Mouse (Mus musculus) CD4-positive, CD25-positive, alpha-beta regulatory T cell, adult 2 months (primary cell): ENCODE measurements around the gene Clcn2.
"Not testable (repeated sequence)": the region's sequence is repeated elsewhere in the genome, so short reads cannot be mapped to it uniquely, and the experiment has no call there.

ENCODE experiments used
- DNase-seq: peaks from one replicate; pipeline ENCODE4 v3.0.0-alpha.2; 2012; ENCODE audit warnings: low read depth, low spot score

Gene Clcn2

DNA sequence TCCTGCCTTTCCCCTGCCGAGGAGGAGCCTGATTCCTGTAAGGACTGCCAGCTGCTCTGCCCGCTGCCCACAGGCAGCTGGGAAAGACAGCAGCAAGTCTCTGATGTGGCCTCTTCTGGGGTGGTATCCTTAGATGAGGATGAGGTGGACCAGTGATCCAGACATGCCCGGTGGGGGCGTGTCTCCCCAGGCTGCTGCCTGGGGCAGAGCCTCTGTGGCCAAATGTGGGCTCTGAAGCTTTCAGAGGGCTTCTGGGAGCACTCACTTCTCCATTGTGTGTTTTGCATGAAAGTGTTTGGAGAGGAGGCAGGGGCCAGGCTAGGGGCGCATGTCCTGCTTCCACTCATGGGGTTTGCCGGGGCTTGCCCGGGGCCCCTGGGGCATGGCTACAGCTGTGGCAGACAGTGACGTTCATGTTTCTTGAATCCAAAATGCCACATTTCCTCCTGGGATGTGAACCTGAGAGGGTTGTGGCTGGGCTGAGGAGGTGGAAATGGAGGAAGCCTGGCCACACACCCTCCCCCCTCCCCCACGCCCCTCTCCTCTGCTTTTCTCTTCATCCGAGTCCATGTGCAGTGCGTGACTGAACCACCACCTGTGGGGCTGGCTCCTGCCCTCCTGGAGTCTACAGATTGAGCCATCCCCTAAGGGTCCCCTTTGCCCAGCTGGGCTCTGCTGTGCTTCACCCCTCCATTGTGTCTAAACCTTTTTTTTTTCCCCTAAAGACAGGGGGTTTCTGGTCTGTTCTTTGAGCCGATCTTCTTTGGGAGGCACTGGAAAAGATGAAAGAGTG, 15.6 kb downstream of the Clcn2 start:
- DNase-seq = no peak

DNA sequence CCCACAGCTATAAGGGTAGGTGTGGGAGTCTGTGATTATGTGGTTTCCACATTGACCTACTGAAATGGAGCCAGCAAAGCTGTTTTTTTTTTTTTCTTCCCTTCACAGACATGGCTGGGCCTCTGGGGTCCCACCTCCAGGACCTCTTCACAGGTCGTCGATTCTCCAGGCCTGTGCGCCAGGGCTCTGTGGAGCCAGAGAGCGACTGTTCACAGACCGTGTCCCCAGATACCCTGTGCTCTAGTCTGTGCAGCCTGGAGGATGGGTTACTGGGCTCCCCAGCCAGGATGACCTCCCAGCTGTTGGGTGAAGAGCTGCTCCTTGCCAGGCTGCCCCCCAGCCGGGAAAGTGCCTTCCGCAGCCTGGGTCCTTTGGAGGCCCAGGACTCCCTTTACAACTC, 16.2 kb downstream of the Clcn2 start:
- DNase-seq = no peak

DNA sequence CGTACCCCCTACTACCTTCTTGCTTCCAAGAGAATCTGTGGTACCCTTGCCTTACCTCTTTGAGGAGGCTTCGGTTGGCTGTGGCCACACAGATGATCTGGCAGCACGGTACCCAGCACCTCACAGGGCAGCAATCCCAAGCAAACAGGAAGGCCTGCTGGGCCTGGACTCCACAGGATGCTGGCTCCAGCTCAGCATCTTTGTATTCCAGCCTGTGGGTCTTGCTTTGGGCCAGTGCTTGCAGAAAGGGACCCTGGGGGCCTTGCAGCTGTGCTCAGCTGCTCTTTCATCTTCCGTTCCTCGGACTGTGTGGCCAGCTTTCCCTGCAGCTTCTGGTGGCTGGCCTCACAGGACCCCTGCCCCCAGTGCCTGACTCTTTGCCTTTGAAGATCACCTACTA, 17.5 kb downstream of the Clcn2 start:
- DNase-seq = no peak

DNA sequence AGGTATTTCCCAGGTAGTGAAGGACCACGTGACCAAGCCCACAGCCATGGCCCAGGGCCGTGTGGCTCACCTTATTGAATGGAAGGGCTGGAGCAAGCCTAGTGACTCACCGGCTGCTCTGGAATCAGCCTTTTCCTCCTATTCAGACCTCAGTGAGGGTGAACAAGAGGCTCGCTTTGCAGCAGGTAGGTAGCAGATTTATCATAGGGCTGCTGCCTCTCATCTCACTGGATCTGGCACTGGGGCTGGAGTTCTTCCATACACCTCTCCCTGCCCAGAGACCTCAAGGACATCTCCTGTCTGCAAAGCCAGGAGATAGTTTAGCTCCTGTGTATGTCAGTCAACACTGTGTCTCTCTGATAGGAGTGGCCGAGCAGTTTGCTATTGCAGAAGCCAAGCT, 18.3 kb downstream of the Clcn2 start:
- DNase-seq = no peak

DNA sequence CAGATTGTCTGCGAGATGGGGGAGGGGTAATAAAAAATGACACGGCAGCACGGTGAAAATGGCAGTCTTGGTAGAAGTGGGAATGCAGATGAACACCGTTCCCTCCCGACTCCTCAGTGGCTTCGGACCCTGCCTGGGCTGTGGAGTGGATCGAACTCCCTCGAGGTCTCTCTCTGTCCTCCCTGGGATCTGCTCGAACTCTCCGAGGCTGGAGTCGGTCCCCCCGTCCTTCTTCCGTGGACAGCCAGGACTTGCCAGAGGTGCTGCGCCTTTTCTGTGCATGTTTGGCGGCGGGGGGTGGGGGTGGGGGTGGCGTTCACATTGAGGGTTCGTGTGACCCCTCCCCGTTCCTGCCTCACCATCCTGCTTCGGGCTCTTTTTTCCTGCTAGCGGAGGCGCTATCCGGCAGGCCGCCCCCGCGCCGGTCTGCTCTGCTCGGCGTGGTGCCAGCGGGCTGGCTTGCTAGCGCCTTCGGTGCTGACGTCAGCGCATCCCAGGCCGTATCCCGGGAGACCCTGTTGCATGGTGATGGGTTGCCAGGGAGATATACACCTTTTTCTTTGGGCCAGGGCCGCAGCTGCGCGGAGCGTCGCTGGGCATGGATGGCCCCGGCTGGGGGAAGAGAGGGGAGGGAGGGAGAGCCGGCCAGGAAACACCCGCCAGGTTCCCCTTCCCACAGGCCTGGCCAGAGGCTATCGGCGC, 21.8 kb downstream of the Clcn2 start:
- peak; percentile 60 for DNase-seq

DNA sequence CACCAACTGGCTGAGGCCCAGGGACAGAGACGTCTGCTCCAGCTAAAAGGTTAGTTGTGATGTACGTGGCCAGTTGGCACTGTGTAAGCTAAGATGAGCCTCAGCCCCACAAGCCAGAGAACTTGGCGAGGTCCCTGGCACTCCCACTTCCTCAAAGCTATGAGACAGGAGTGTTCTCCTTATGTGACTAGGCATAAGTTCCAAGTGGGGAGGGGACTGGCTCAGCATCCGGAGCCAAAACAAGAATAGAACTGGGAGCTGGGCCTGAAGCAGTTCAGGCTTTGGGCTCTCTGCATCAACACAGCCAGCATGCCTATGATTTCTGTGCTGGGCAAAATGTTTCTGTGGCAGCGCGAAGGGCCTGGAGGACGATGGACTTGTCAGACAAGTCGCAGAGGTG, 22.8 kb downstream of the Clcn2 start:
- no peak for DNase-seq

DNA sequence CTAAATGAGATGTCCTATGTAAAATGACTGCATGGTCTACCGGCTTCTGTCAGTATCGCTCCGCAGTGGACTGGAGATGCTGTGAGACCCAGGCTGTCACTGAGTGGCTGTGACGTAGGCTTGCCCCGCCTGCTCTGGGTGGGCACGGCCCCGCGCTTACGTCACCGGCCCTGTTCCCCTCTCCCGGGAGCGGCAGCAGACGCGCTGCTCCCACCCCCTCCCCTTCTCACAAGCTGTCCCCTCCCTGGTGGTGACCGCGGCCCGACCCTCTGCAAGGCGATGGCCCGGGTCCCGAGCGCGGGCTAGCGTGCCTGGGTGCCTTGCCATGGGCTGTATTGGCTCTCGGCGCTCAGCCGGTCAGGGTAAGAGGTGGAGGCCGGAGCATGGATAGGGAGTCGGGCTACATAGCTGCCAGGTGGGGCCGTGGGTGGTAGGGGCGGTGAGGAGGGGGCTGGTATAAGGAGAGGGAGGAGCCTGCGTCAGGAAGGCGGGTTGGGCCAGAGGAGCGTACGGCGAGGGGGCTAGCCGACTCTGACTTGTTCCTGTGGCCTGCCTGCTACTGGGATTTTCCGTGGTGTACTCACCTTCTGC, 24.3 kb downstream of the Clcn2 start, which contains the start of gene Fam131a:
Gene Fam131a, plus strand, starts transcription at position 131 of the 591 bp plus-strand sequence.
- DNase-seq = peak; percentile 84

DNA sequence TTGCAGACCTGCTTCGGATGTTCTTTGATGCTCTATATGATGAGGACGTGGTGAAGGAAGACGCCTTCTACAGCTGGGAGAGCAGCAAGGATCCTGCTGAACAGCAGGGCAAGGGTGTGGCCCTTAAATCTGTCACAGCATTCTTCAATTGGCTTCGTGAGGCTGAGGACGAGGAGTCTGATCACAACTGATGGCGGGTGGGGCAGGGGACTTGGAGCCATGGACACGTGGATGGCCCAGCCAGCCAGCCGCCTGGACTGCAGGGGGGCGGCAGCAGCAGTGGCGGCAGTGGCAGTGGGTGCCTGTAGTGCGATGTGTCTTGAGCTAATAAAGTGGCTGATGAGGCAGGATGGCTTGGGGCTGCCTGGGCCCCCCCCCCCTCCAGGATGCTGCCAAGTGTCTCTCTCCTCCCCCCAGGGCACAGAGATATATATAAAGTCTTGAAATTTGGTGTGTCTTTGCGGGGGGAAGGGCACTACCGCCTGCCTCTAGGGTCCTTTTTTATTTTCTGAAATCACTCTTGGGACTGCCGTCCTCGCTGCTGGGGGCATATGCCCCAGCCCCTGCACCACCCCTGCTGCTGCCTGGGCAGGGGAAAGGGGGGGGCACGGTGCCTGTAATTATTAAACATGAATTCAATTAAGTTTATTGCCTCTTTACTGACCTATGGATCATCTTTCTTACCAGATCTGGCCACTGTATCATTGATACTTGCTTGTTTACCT, 25.1 kb downstream of the Clcn2 start:
- no peak for DNase-seq

DNA sequence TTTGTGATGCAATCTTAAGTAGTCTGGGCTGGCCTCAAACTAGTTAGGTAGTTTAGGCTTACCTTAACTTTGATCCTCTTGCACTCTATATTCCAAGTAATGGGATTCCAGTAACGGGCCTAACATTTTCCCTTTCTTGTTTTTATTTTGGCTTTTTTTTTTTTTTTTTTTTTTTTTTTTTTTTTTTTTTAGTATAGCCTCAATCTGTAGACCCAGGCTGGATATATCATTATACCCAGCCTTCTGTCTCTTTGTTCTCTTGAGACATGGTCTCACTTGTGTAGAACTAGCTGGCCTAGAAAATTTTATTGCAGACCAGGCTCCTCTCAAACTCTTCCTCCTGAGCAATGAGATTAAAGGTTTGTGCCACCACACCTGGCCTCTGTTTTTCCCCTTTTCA, 25.9 kb downstream of the Clcn2 start:
- no peak for DNase-seq

DNA sequence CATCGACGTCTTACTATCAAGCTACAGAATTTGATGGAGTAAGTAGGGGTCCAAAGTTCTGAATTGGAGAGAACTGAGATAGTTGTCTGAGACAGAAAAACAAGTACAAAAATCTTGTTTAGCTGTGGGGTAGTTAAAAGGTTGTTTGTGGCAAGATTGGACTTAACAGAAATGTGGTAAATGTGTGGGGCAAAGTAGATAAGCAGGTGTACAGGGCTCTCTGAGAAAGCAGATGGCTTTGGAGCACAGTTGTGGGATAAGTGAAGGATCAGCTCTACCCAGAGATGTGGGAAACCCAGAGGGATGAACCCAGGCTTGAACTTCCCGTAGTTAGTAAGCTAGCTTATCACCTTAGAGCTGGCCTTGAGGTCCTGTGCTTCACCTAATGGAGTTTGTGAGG, 26.8 kb downstream of the Clcn2 start:
- DNase-seq = no peak

DNA sequence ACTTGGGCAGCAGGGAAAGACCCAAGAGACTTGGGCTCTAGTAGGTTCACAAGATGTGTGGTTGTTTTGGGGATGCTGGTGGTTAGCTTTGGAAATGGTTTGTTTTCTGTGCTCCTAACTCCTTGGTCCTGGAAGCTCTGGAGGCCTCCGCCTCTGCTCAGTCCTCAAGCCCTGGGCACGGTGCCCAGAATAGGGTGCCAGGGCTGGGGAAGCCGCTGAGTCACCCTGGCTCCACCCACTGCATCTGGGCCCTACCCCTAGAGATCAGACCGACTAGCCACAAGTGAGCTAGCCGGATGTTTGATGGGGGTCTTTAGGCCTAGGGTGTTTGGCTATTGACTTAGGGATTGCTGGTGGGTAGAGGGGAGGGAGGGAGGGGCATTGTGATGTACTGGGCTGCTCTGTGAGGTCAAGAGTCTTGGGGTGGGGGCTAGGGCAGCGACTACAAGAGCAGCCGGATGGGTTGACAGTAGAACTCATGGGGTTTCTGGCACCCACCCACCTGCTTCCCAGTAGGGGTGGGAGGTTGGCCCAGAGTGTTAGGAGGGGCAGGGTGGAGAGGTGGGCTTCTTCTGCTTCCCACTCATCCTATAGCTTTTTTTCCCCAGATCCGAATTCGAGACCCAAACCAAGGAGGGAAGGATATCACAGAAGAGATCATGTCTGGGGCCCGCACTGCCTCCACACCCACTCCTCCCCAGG, 39.4 kb downstream of the Clcn2 start:
- no peak for DNase-seq

DNA sequence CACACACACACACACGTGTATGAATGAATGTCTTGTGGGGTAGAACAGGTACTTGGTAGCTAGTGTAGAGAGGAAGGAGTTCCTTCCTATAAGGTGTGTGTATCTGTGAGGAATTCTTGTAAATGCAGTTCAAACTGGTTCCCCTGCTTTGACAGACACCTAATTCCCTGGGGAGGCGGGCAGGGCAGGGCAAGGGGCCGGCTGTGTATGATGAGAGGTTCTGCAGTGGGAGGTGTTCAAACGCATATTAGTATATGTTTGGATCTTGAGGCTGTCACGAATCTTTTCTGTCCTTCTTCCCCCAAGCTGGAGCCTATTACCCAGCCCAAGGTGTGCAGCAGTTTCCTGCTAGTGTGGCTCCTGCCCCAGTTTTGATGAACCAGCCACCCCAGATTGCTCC, 40.2 kb downstream of the Clcn2 start:
- DNase-seq = no peak

DNA sequence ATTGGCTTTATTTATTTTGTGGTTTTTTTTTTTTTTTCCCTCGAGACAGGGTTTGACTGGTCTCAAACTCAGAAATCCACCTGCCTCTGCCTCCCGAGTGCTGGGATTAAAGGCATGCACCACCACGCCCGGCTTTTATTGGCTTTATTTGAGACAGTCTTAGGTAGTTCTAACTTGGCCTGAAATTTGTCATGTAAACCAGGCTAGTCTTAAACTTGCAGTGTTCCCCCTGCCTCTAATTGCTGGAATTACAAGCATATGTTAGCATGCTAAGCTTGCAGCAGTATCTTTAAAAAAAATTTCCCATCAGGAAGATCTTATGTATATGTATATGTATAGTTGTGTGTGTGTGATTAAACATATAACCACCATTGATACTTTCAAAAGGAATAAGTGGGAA, 40.8 kb downstream of the Clcn2 start:
- DNase-seq = peak; percentile 38

DNA sequence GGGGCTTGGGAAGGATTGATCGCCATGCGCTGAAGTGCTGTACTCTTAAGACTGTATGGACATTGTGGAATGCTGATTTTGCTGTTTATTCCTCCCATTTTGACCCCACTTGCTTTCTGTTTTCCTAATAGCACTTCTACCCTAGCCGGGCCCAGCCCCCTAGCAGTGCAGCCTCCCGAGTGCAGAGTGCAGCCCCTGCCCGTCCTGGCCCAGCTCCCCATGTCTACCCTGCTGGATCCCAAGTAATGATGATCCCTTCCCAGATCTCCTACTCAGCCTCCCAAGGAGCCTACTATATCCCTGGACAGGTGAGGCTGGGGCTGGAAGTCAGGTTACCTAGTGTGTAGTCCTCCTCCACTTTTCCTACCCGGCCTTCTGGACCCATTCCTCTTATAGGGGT, 42.3 kb downstream of the Clcn2 start:
- no peak for DNase-seq

DNA sequence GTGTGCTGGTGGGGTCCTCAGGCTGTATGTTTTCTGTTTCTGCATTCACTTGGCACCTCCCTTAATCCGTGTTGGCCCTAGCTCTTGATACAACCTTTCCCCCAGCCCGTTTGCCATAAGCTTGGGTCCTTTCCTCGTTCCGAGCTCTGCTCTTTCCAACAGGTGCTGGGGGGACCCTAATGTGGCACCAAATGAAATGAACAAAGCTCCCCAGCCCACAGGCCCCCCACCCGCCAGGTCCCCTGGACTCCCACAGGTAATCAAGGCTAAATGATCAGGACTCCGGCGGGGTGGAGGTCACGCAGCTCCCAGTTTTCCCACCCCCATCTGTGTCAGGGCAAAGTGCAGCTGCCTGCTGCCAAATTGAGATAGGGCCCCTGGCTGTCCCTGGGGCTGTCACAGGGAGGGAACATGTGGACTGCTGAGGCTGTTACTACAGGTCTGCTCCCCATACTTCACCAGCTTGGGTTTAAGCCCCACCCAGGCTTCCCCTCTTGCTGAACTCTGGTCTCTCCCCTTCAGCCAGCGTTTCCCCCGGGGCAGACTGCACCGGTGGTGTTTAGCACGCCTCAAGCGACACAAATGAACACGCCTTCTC, 43.7 kb downstream of the Clcn2 start:
- DNase-seq = peak; percentile 29

DNA sequence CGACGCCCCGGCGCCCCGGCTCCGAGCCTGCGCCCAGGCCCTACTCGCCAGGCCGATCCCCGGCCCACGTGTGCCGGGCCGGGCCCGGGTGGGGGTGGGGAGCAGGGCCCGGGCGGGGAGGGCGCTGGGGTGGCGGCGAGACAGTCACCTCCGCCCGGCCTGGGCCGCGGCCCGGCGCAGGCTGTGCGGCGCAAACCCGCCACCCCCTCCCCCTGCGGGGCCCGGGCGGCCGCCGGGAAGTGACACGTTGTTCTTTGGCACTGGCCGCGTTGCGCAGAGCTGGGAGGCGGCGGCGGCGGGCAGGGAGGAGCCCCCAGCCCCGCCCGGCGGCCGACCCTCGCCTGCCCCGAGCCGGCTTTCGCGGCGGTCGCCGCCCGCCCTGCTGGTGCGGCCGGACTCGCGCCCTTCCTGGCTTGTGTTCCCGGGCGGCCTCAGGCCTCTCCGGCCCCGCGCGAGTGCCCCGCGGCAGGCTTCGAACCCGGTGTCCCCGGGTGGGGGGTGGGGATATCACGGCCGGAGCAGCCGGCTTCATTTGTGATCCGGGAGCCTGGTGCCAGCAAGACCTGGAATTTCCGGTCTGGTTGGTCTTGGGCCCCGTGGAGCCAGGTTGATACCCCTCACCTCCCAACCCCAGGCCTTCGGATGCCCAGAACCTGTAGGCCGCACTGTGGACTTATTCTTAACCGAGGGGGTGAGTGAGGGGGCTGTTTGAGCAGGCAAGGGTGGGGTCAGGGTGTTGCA, 44.4 kb downstream of the Clcn2 start:
- DNase-seq = peak; percentile 33

DNA sequence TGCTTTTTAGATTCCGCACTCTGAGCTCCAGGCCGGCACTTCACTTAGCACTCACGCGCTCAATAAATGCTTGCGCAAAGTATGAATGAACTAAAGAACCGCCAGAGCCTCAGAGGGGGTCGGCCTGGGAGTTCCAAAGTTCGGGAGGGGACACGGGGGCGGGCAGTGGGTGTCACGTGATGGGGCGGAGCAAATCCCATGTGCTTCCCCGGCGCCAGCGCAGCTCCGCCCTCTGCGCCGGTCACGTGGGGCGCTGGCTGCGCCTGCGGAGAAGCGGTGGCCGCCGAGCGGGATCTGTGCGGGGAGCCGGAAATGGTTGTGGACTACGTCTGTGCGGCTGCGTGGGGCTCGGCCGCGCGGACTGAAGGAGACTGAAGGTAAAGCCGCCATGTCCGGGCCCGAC, 45.0 kb downstream of the Clcn2 start:
- DNase-seq = peak; percentile 96

DNA sequence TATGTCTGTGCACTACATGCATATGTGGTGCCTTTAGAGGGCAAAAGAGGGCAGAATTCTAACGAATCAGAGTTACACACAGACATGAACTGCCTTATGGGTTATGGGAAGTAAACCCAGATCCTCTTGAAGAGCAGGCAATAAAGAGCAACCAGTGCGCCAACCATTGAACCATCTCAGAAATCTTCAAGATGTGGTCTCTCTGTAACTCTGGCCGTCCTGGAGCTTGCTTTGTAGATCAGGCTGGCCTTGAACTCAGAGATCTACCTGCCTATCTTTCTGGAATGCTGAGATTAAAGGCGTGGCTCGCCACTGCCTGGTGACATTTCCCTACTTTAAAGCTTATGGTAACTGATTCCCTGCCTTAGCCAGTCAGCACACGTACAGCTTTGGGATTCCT, 45.7 kb downstream of the Clcn2 start:
- peak; percentile 50 for DNase-seq

DNA sequence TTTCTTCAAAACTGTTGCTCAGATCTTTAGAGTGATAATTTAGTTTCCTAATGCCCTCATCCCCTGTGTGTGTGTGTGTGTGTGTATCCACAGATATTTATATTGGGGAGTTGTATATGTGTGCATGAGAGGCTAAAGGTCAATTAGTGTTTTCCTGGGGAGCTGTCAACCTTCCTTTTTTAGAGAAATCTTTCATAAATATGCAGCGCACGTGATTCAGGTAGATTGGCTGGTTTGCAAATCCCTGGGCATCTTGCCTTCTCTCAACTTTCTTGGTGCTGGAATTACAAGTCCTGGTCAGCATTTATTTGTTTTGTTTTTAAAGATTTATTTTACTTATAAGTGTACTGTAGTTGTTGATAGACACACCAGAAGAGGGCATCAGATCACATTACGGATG, 47.3 kb downstream of the Clcn2 start:
- no peak for DNase-seq

DNA sequence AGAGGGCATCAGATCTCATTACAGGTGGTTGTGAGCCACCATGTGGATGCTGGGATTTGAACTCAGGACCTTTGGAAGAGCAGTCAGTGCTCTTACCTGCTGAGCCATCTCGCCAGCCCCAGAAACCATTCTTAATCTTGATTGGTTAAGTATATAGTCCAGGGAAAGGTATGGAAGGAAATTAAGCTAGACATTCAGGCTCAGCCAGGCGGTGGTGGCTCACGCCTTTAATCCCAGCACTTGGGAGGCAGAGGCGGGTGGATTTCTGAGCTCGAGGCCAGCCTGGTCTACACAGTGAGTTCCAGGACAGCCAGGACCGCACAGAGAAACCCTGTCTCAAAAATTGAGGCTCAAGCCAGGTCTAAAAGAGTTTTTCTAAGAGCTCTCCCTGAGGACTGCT, 49.5 kb downstream of the Clcn2 start, which contains the start of gene Eif4g1:
Gene Eif4g1, plus strand, starts transcription at position 301 of the 400 bp plus-strand sequence.
- not testable (repeated sequence) for DNase-seq
